Mouse (Mus musculus) B cell, adult (primary cell): Measurements from ENCODE around the gene Sgcb. TPM values are rescaled to one million over a fixed set of nuclear protein-coding genes. Genes with fewer than 3 reads are reported as not detected.

Experiments
- total RNA-seq: library from RNA; stranded (reverse); gene quantifications from 4 replicates; pipeline ENCODE4 v1.2.4, GENCODE M21; 2023; ENCODE audit not compliant: inconsistent age

Gene Sgcb
- total RNA-seq: 6.4 to 10.7 TPM (median 7.9 TPM) in 4 replicates

GRCm38 (mm10) chr5:73647261-73647900 is at the start of gene Sgcb:
Gene Sgcb, minus strand, starts transcription at chr5:73647790.

GRCm38 (mm10) chr5:73651061-73651854 is 3.7 kb upstream of the Sgcb start, which contains the start of gene Spata18:
Gene Spata18, plus strand, starts transcription at chr5:73651379.

GRCm38 (mm10) chr5:73632291-73632690 is 15.3 kb downstream of the Sgcb start, which contains the start of gene Lrrc66:
Gene Lrrc66, minus strand, starts transcription at chr5:73632526.

Other genes starting within 250 kb of the Sgcb start
- gene Cwh43, start 241.7 kb downstream of the Sgcb start, total RNA-seq: not detected in 4 replicates
- 9.3 to 12.1 TPM (median 9.4 TPM) in 4 replicates for gene Dcun1d4, start 166.8 kb downstream of the Sgcb start, total RNA-seq
- not detected in 4 replicates for gene Lrrc66, start 15.3 kb downstream of the Sgcb start, total RNA-seq
- gene Spata18, start 3.6 kb upstream of the Sgcb start, total RNA-seq: not detected in 4 replicates